Mouse (Mus musculus) lung, postnatal 0 days (tissue): ENCODE measurements at regions not wholly inside any gene's neighbourhood (a gene's known extent, or its start where the extent isn't known, plus 50 kb on each side); places are given as distances from the start of the nearest gene placed in this dataset.

ENCODE experiments used
- ATAC-seq: fragments of 200-750 bp; cut with Nextera tagmentation; 2 replicates; pipeline ENCODE4 v1.8.0; 2017; ENCODE audit warnings: moderate library complexity
- DNase-seq: peaks from one replicate; pipeline ENCODE4 v3.0.0-alpha.2; 2016; ENCODE audit warnings: low spot score
- H3K27ac ChIP-seq: fragments of 300-500 bp; sonication (generic); 2 replicates; pipeline ENCODE4 v1.5.1; 2014; ENCODE audit warnings: antibody characterized with exemption, mild to moderate bottlenecking, low read length, mixed read lengths
- H3K27me3 ChIP-seq: fragments of 300-500 bp; sonication (generic); replicated peaks from 2 replicates; pipeline ENCODE4 v1.6.1; 2014; ENCODE audit warnings: low read length, mixed read lengths; ENCODE audit not compliant: insufficient read depth
- H3K36me3 ChIP-seq: fragments of 300-500 bp; sonication (generic); 2 replicates; pipeline ENCODE4 v1.6.1; 2014; ENCODE audit warnings: low read length, mixed read lengths; ENCODE audit not compliant: insufficient read depth
- H3K4me1 ChIP-seq: fragments of 300-500 bp; sonication (generic); 2 replicates; pipeline ENCODE4 v1.6.1; 2014; ENCODE audit warnings: antibody characterized with exemption, low read depth, low read length, mixed read lengths; ENCODE audit not compliant: insufficient read depth
- H3K4me2 ChIP-seq: fragments of 300-500 bp; sonication (generic); replicated peaks from 2 replicates; pipeline ENCODE4 v1.6.1; 2014; ENCODE audit warnings: low read depth, mild to moderate bottlenecking, low read length, moderate library complexity, mixed read lengths
- H3K4me3 ChIP-seq: fragments of 300-500 bp; sonication (generic); 2 replicates; pipeline ENCODE4 v1.5.1; 2014; ENCODE audit warnings: low read depth, low read length
- H3K9ac ChIP-seq: fragments of 300-500 bp; sonication (generic); replicated peaks from 2 replicates; pipeline ENCODE4 v1.6.1; 2014; ENCODE audit warnings: low read depth, mild to moderate bottlenecking
- H3K9me3 ChIP-seq: fragments of 300-500 bp; sonication (generic); 2 replicates; pipeline ENCODE4 v1.6.1; 2016; ENCODE audit warnings: low read length, mixed read lengths
- CTCF ChIP-seq: IDR thresholded peaks from 2 replicates; pipeline ENCODE4 v1.5.1; 2016; ENCODE audit warnings: antibody characterized with exemption, mild to moderate bottlenecking
- EP300 ChIP-seq: IDR thresholded peaks from 2 replicates; pipeline ENCODE4 v1.6.1; 2016; ENCODE audit warnings: antibody characterized with exemption, mild to moderate bottlenecking, control low read depth
- WGBS: fragments of 180-500 bp; shearing (Covaris S2); extraction: QIAGEN DNeasy Blood & Tissue Kit; methylation state at CpG from one replicate; pipeline ENCODE4 v1.1.7; 2014; 5-methylcytosine and 5-hydroxymethylcytosine counted together

DNA sequence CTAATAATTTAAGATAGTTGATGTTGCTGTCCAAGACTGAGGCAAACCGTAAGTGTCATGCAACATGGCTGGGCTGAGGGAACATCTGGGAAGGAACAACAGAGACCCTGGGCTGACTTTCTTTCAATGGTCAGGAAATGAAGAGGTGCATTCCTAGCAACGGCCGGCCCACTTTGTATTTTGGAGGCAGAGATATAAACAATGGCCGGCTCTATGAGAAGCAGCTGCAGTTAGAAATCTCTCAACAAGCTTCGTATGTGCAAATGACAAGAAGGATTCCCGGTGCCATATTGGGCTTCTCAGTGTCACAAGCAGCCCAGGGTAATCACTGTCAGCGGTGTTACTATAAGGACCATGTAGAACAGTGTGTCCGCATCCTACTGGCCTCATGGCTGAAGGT, 108.0 kb upstream of the Tcf21 start:
- Histone ChIP-seq H3K4me2 (no peak overlapping the region), H3K36me3 (no peaks in the 10 kb centered on the region), H3K27ac (0 out of 2 replicates have a peak overlapping the region, but pooled peaks have one; percentile 38), H3K4me1 (no peaks in the 10 kb centered on the region), H3K9me3 (no peaks in the 10 kb centered on the region), H3K27me3 (no peaks in the 10 kb centered on the region), H3K9ac (no peak overlapping the region), H3K4me3 (no peak overlapping the region)
- TF ChIP-seq CTCF: no peak
- peak; percentile 72 for TF ChIP-seq EP300
- DNase-seq (peak; percentile 83), ATAC-seq (peak; percentile 96)
- 61% methylated on average over 8 of the region's 8 CpGs for WGBS

DNA sequence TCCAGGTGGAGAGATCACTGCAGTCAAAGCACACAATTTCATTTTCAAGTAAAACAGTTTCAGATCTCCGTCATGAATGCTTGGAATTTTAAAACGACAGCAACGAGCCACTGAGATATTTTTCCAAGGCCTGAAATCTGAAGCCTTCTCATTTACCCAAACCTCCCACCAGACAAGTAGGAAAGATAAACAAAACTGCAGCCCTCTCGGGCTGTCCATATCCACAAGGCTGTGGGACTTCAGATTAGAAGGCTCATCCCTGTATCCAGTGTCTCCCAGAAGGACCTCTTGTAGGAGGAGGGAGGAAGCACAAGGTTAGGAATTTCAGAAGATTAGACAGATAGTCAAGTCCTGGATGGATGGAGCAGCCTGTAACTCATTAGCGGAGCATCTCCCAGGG, 106.1 kb upstream of the Tcf21 start:
- peak overlapping the region; percentile 43; the same call in 1 of the 2 replicates for H3K27ac ChIP-seq
- ATAC-seq (no peak), DNase-seq (no peak)
- no peaks in the 10 kb centered on the region for H3K27me3 ChIP-seq
- 9% methylated on average over 5 of the region's 5 CpGs for WGBS
- no peak for TF ChIP-seq CTCF
- no peak for TF ChIP-seq EP300
- H3K4me3 ChIP-seq: no peak overlapping the region
- H3K4me1 ChIP-seq: no peaks in the 10 kb centered on the region
- H3K9me3 ChIP-seq: no peaks in the 10 kb centered on the region
- no peaks in the 10 kb centered on the region for H3K36me3 ChIP-seq
- H3K4me2 ChIP-seq: no peak overlapping the region
- no peak overlapping the region for H3K9ac ChIP-seq

DNA sequence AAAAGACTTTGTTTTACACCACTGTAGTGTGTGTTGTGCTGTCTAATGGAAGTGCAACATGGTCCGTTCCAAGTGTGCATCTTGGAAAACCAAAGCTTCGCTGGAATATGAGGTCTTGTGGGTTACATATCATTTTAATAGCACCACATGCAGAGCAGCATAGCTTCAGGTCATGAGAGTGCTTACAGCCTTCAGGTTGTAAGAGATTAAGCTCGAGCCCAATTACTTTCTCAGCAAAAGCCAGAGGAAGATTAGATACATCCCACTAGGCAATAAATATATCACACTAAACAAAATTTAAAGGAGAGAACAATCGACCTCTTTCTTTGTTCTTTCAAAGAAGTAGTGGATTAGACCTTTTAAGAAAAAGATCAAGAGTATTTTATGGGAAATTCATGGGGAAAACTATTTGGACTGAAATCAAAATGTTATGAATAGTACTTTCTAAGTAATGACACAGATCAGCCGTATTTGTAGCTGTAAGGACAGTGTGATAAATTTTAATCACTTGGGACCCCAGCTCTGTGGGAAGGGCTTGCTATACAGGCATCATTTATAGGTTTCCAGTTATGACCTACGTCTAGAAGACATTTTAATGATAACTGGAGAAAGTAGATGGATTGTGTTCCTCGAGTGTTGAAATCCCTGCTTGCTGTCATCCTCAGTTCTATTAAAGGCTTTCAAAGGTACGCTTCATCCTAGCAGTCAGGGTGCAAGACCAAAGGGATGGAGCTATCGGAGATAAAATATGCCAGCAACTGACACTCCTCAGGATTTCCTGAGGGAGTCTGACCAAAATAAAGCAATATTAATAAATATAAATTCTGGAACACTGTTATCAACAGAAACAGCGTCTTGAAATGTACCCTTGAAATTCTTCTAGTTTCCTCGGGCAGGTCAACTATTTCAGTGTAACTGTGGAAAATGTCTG, 101.3 kb upstream of the Tcf21 start:
- Histone ChIP-seq H3K4me1 (no peaks in the 10 kb centered on the region), H3K9me3 (no peaks in the 10 kb centered on the region), H3K9ac (no peak overlapping the region), H3K27me3 (no peaks in the 10 kb centered on the region), H3K27ac (peak overlapping the region; percentile 79), H3K4me2 (no peak overlapping the region), H3K36me3 (no peaks in the 10 kb centered on the region), H3K4me3 (no peak overlapping the region)
- TF ChIP-seq EP300 (no peak), CTCF (no peak)
- WGBS: 58% methylated on average over 11 of the region's 11 CpGs
- ATAC-seq: no peak
- DNase-seq: no peak

DNA sequence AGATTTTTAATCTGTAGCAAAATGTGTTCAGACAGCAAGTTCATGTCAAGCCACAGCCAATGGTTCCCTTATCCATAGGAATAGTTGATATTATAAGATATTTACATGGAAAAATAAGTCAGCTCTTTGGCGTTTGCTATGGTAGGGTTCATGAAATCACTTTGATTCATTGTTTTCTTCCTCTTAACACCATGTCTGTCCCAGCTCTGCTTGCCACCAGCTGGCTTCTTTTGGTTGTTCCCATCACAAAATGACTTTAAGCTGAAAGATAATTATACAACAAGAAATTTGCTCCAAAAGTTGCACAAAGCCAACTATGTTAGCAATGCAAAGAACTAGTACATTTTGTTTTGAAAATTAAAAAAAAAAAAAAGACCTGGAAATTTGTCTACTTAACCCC, 99.9 kb upstream of the Tcf21 start:
- no peaks in the 10 kb centered on the region for H3K4me1 ChIP-seq
- ATAC-seq (peak; percentile 82), DNase-seq (peak; percentile 91)
- no peaks in the 10 kb centered on the region for H3K27me3 ChIP-seq
- H3K27ac ChIP-seq: peak overlapping the region; percentile 79
- TF ChIP-seq EP300: peak; percentile 81
- no peak for TF ChIP-seq CTCF
- H3K4me2 ChIP-seq: no peak overlapping the region
- H3K9ac ChIP-seq: no peak overlapping the region
- no peaks in the 10 kb centered on the region for H3K36me3 ChIP-seq
- no peak overlapping the region for H3K4me3 ChIP-seq
- WGBS: 48% methylated on average over 1 of the region's 1 CpGs
- no peaks in the 10 kb centered on the region for H3K9me3 ChIP-seq

DNA sequence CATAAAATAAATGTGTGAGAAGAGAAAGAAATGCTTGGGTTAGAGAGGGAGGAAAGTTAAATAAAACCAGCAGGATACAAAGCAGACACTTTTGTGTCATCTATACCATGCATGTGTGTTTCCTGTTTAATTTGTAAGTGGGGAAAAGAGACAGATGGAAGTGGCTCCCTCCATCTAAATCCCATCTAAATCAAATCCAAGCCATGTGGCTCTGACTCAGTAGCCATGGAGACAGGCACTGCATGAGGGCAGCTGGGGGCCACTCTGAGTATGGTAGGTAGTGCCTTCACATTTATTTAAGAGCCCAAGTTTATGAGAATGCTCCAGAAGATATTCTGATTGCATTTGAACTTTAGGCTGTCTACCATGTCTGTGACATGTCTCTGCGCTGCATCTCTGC, 97.8 kb upstream of the Tcf21 start:
- H3K27ac ChIP-seq: no peak overlapping the region
- TF ChIP-seq CTCF (no peak), EP300 (no peak)
- H3K27me3 ChIP-seq: no peaks in the 10 kb centered on the region
- no peak overlapping the region for H3K4me3 ChIP-seq
- no peak overlapping the region for H3K4me2 ChIP-seq
- H3K36me3 ChIP-seq: no peaks in the 10 kb centered on the region
- no peak overlapping the region for H3K9ac ChIP-seq
- ATAC-seq (no peak), DNase-seq (no peak)
- H3K9me3 ChIP-seq: no peaks in the 10 kb centered on the region
- 92% methylated on average over 1 of the region's 1 CpGs for WGBS
- H3K4me1 ChIP-seq: no peaks in the 10 kb centered on the region

DNA sequence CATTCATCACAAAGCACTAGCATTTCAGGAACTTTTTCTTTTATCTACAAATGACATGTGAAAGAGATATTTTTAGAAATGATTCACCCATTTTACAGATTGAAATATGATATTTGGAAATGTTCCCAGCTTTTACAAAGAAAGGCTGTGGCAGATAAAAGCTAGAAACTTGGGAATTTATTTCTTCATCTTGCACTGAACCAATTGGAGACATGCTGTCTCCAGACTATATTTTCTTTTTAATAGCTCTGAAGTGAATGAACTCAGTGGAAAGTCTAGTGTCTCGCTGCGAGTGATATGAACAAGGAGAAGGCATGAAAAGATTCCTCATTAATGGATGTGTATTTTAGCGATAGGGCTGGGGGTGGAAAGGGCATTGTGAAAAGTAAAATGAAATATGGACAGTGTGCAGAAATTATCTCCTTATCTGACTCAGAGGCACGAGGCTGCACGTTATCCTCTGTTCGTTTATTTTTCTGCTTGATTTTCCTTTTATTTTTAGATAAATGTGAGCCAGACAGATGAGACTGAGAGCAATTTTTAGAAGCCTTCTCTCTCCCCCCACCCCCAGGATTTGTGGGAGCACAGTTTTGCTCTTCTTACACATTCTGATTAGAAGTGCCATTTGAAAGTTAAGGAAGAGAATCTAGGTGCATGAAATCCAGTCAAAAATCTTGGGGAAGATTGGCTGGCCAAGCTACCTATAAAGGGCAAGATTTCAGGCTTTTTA, 96.0 kb upstream of the Tcf21 start:
- Histone ChIP-seq H3K27me3 (no peaks in the 10 kb centered on the region), H3K9me3 (no peaks in the 10 kb centered on the region), H3K27ac (0 out of 2 replicates have a peak overlapping the region, but pooled peaks have one; percentile 26), H3K4me3 (no peak overlapping the region), H3K9ac (no peak overlapping the region), H3K4me1 (no peaks in the 10 kb centered on the region), H3K36me3 (no peaks in the 10 kb centered on the region), H3K4me2 (no peak overlapping the region)
- DNase-seq (peak; percentile 66), ATAC-seq (no peak)
- TF ChIP-seq CTCF: no peak
- no peak for TF ChIP-seq EP300
- WGBS: 23% methylated on average over 6 of the region's 6 CpGs
